Mouse (Mus musculus) G1E (cell line): ENCODE data around the gene Fcrla. TPM values are rescaled to one million over a fixed set of nuclear protein-coding genes. Genes with fewer than 3 reads are reported as not detected.

Experiments used
- ATAC-seq: 2 replicates; pipeline ENCODE4 v1.8.0; 2016; ENCODE audit warnings: mild to moderate bottlenecking; ENCODE audit not compliant: insufficient number of reproducible peaks, poor library complexity, low FRiP score, severe bottlenecking; ENCODE audit errors: extremely low read depth
- DNase-seq: peaks from one replicate; pipeline ENCODE4 v3.0.0; 2012; ENCODE audit warnings: low spot score
- H3K27me3 ChIP-seq: 2 replicates; pipeline ENCODE4 v1.6.1; 2012; ENCODE audit warnings: mild to moderate bottlenecking, low read length, inconsistent platforms; ENCODE audit not compliant: insufficient read depth
- H3K36me3 ChIP-seq: replicated peaks from 2 replicates; pipeline ENCODE3; 2012; ENCODE audit warnings: mild to moderate bottlenecking, inconsistent platforms
- H3K4me1 ChIP-seq: 2 replicates; pipeline ENCODE4 v1.6.1; 2012; ENCODE audit warnings: low read depth, low read length, inconsistent platforms, mixed read lengths; ENCODE audit not compliant: insufficient read depth
- H3K4me3 ChIP-seq: 2 replicates; pipeline ENCODE4 v1.5.1; 2012; ENCODE audit warnings: low read depth, mild to moderate bottlenecking, inconsistent platforms, low read length, moderate library complexity, mixed read lengths
- H3K9me3 ChIP-seq: replicated peaks from 2 replicates; pipeline ENCODE4 v1.6.1; 2012; ENCODE audit warnings: inconsistent platforms
- CTCF ChIP-seq: IDR thresholded peaks from 2 replicates; pipeline ENCODE4 v1.5.1; 2012; ENCODE audit warnings: low read depth, low read length, inconsistent platforms, mixed read lengths
- GATA1 ChIP-seq: IDR thresholded peaks from 2 replicates; pipeline ENCODE4 v1.6.1; 2012; ENCODE audit warnings: borderline replicate concordance, low read length, inconsistent platforms, mixed read lengths
- GATA2 ChIP-seq: IDR thresholded peaks from 2 replicates; pipeline ENCODE4 v1.6.1; 2012; ENCODE audit warnings: low read depth, low read length, inconsistent platforms, borderline replicate concordance
- POLR2AphosphoS5 ChIP-seq: IDR thresholded peaks from 2 replicates; pipeline ENCODE4 v1.6.1; 2012; ENCODE audit warnings: low read depth, low read length, inconsistent platforms; ENCODE audit not compliant: insufficient replicate concordance
- TAL1 ChIP-seq: conservative IDR thresholded peaks from 2 replicates; pipeline ENCODE4 v1.6.1; 2012; ENCODE audit warnings: low read depth, low read length, inconsistent platforms, mixed read lengths
- polyA plus RNA-seq: library from polyadenylated mRNA; stranded (reverse); fragments of >175 nt; gene quantifications from 2 replicates; pipeline ENCODE4 v1.2.3, GENCODE M21; 2012
- total RNA-seq, 2 experiments: library from RNA; stranded (forward) in 1 of 2; stranded (reverse) in 1 of 2; fragments of 200-1000 nt in 1 of 2; fragments of >200 nt in 1 of 2; fragmentation: Nextera tagmentation in 1 of 2; gene quantifications; 2 replicates each; pipeline ENCODE4 v1.2.3; 2014 to 2017

The Fcrla gene
- total and polyA plus RNA-seq, 3 experiments, result 0.08 to 0.83 (median 0.38) TPM

DNA sequence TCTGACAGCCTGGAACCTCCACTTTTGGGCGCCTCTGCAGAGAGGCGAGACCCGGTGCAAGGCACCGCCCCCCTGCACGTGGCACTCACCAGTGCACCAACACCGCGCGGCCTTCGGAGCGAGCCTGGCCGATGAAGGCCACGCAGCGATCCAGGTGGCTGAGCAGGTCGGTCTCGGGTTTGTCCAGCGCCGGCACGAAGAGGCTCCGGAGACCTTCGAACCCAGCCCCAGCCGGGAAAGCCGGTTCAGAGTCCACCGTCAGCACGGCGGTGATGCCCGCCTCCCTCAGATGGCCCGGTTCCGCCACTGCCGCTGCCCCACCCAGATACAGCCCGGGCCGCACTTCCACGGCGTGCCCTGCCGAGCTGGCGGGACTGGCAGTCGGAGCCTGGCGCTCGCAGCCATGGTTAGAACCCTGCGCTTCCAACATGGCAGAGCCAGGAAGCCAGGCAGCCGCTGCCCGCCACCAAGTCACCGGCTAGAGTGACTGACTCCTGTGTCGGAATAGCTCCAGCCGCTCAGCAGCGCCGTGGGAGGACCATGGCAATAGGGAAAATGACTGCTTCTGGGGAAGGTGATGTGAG lies 42.3 kb downstream of the Fcrla start, which contains the start of the genes Gm26620 and Dusp12:
Gm26620 (plus strand) TSS at position 88 of the 584 bp plus-strand sequence.
Dusp12 (minus strand) TSS at position 563 of the 584 bp plus-strand sequence.
- Histone ChIP-seq H3K4me3 (peak within 1 kb of the TSS; percentile 97), H3K9me3 (no peaks in the 10 kb centered on the region), H3K4me1 (peaks cover 13% of the 10 kb centered on the region), H3K27me3 (peaks cover 2% of the 10 kb centered on the region; the same call in 1 of the 2 replicates), H3K36me3 (peaks cover 27% of the 10 kb centered on the region)
- no peak for TF ChIP-seq GATA1
- TF ChIP-seq CTCF, result 0 out of 2 replicates have a peak, but pooled peaks have one; percentile 12
- TF ChIP-seq GATA2, result no peak
- no peak for TF ChIP-seq POLR2AphosphoS5
- TF ChIP-seq TAL1, result no peak
- ATAC-seq (peak; percentile 99), DNase-seq (peak; percentile 79)

GRCm38 (mm10) chr1:170884390-170884789 lies 43.0 kb downstream of the Fcrla start:
- TF ChIP-seq GATA1 (no peak), GATA2 (no peak), POLR2AphosphoS5 (no peak), TAL1 (no peak), CTCF (no peak)
- no peak for ATAC-seq

GRCm38 (mm10) chr1:170882915-170883485 lies 44.4 kb downstream of the Fcrla start:
- no peak for DNase-seq
- Histone ChIP-seq H3K27me3 (peaks cover under 1% of the 10 kb centered on the region; the same call in 1 of the 2 replicates), H3K36me3 (peaks cover 37% of the 10 kb centered on the region), H3K4me1 (peaks cover 13% of the 10 kb centered on the region), H3K9me3 (no peaks in the 10 kb centered on the region), H3K4me3 (no peak overlapping the region)
- TF ChIP-seq GATA2 (no peak), TAL1 (no peak), POLR2AphosphoS5 (no peak), CTCF (no peak), GATA1 (no peak)
- no peak for ATAC-seq

More at GRCm38 (mm10) chr1:170884390-170884789, 43.0 kb downstream of the Fcrla start:
- no peaks in the 10 kb centered on the region for H3K9me3 ChIP-seq
- peaks cover 32% of the 10 kb centered on the region for H3K36me3 ChIP-seq
- H3K4me3 ChIP-seq, result peak overlapping the region; percentile 97
- peaks cover 2% of the 10 kb centered on the region; the same call in 1 of the 2 replicates for H3K27me3 ChIP-seq
- H3K4me1 ChIP-seq, result peaks cover 13% of the 10 kb centered on the region
- no peak for DNase-seq

DNA sequence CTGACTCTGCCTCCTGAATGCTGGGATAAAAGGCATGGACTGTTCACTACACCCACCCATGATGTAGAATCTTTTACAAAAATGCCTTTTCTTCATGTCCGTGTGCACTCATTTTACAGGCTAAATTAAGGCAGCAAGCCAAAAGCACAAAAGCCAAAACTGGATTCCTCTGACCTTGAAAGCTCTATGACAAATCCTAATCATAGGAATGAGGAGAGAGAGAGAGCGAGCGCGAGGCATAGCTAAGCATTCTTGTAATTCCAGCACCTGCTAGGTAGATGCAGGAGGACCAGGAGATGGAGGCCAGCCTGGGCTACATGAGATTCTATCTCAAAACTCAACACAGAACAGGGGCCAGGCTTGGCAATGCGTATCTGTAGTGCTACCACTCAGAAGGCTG lies 50.5 kb downstream of the Fcrla start:
- Histone ChIP-seq H3K4me3 (no peak overlapping the region), H3K4me1 (peaks cover 6% of the 10 kb centered on the region; the same call in 1 of the 2 replicates), H3K36me3 (peaks cover 59% of the 10 kb centered on the region), H3K27me3 (no peaks in the 10 kb centered on the region), H3K9me3 (no peaks in the 10 kb centered on the region)
- TF ChIP-seq GATA1 (no peak), GATA2 (no peak), POLR2AphosphoS5 (no peak), CTCF (no peak), TAL1 (no peak)
- ATAC-seq, result no peak
- DNase-seq, result no peak

- TF ChIP-seq CTCF (no peak), POLR2AphosphoS5 (no peak), GATA2 (no peak), GATA1 (no peak), TAL1 (no peak)
- Histone ChIP-seq H3K4me1 (peaks cover 6% of the 10 kb centered on the region), H3K9me3 (no peaks in the 10 kb centered on the region), H3K4me3 (no peak overlapping the region), H3K36me3 (peaks cover 54% of the 10 kb centered on the region), H3K27me3 (no peaks in the 10 kb centered on the region)
- no peak for DNase-seq
- no peak for ATAC-seq
These were observed 51.7 kb downstream of the Fcrla start for GRCm38 (mm10) chr1:170875676-170876075.

- no peak for TF ChIP-seq TAL1
- TF ChIP-seq CTCF, result no peak
- no peak for TF ChIP-seq GATA1
- TF ChIP-seq POLR2AphosphoS5, result no peak
- no peak for TF ChIP-seq GATA2
- H3K4me1 ChIP-seq, result peaks cover 13% of the 10 kb centered on the region
- no peaks in the 10 kb centered on the region for H3K9me3 ChIP-seq
- no peak overlapping the region for H3K4me3 ChIP-seq
- H3K27me3 ChIP-seq, result no peaks in the 10 kb centered on the region
- peaks cover 36% of the 10 kb centered on the region for H3K36me3 ChIP-seq
- no peak for DNase-seq
- ATAC-seq, result no peak
These were observed 55.4 kb downstream of the Fcrla start for GRCm38 (mm10) chr1:170871961-170872360.
